Mouse (Mus musculus) intestine, embryonic 14.5 days (tissue): ENCODE data around the gene Wdr35. TPM values are rescaled to one million over a fixed set of nuclear protein-coding genes. Genes with fewer than 3 reads are reported as not detected.

ENCODE experiments used
- ATAC-seq: fragments of 200-750 bp; cut with Nextera tagmentation; replicated peaks from 2 replicates; pipeline ENCODE4 v1.8.0; 2017; ENCODE audit warnings: low read depth, moderate number of reproducible peaks, moderate TSS enrichment, moderate library complexity; ENCODE audit not compliant: low FRiP score, low TSS enrichment
- DNase-seq: peaks from one replicate; pipeline ENCODE4 v3.0.0-alpha.2; 2018; ENCODE audit warnings: low spot score
- H3K27ac ChIP-seq: fragments of 300-500 bp; sonication (generic); 2 replicates; pipeline ENCODE4 v1.5.1; 2014; ENCODE audit warnings: low read depth, mild to moderate bottlenecking, control low read depth
- H3K27me3 ChIP-seq: fragments of 300-500 bp; sonication (generic); replicated peaks from 2 replicates; pipeline ENCODE4 v1.6.1; 2014; ENCODE audit warnings: low read length, control low read depth; ENCODE audit not compliant: control insufficient read depth, insufficient read depth
- H3K36me3 ChIP-seq: fragments of 300-500 bp; sonication (generic); 2 replicates; pipeline ENCODE4 v1.6.1; 2014; ENCODE audit warnings: low read length, control low read depth; ENCODE audit not compliant: control insufficient read depth, insufficient read depth
- H3K4me1 ChIP-seq: fragments of 300-500 bp; sonication (generic); replicated peaks from 2 replicates; pipeline ENCODE4 v1.6.1; 2014; ENCODE audit warnings: low read length, control low read depth, mixed read lengths; ENCODE audit not compliant: control insufficient read depth, insufficient read depth
- H3K4me2 ChIP-seq: fragments of 300-500 bp; sonication (generic); 2 replicates; pipeline ENCODE4 v1.6.1; 2014; ENCODE audit warnings: low read length
- H3K4me3 ChIP-seq: fragments of 300-500 bp; sonication (generic); 2 replicates; pipeline ENCODE4 v1.5.1; 2014; ENCODE audit warnings: low read depth, low read length, control low read depth, mixed read lengths
- H3K9ac ChIP-seq: fragments of 300-500 bp; sonication (generic); 2 replicates; pipeline ENCODE4 v1.6.1; 2014; ENCODE audit warnings: mild to moderate bottlenecking, low read length
- H3K9me3 ChIP-seq: fragments of 300-500 bp; sonication (generic); 2 replicates; pipeline ENCODE4 v1.6.1; 2016; ENCODE audit warnings: low read length, control low read depth; ENCODE audit not compliant: control insufficient read depth
- WGBS: fragments of 180-500 bp; shearing (Covaris S2); extraction: QIAGEN DNeasy Blood & Tissue Kit; methylation state at CpG from one replicate; pipeline ENCODE4 v1.1.7; 2014; 5-methylcytosine and 5-hydroxymethylcytosine counted together
- polyA plus RNA-seq: library from polyadenylated mRNA; unstranded; fragments of >200 nt; fragmentation: Nextera tagmentation; extraction: Ambion mirVana; gene quantifications from 2 replicates; pipeline ENCODE4 v1.2.1, GENCODE M21; 2014

The Wdr35 gene
- polyA plus RNA-seq, 1 experiment from 2014 or later, result 13.2 TPM

GRCm38 (mm10) chr12:9071493-9071892, 97.8 kb downstream of the Wdr35 start:
- ATAC-seq (no peak; the same call in 1 of the 2 replicates), DNase-seq (no peak)
- Histone ChIP-seq H3K9ac (no peak overlapping the region), H3K4me3 (no peak overlapping the region), H3K9me3 (peaks cover 2% of the 10 kb centered on the region; the same call in 1 of the 2 replicates), H3K27ac (no peak overlapping the region), H3K36me3 (no peaks in the 10 kb centered on the region), H3K27me3 (no peaks in the 10 kb centered on the region), H3K4me2 (no peak overlapping the region), H3K4me1 (no peaks in the 10 kb centered on the region)
- 42% methylated on average over 4 of the region's 4 CpGs for WGBS

GRCm38 (mm10) chr12:9077554-9078125, 103.9 kb downstream of the Wdr35 start:
- WGBS, result 86% methylated on average over 3 of the region's 3 CpGs
- ATAC-seq, result no peak
- Histone ChIP-seq H3K9me3 (no peaks in the 10 kb centered on the region), H3K4me3 (no peak overlapping the region), H3K36me3 (no peaks in the 10 kb centered on the region), H3K4me1 (no peaks in the 10 kb centered on the region), H3K27ac (no peak overlapping the region), H3K27me3 (no peaks in the 10 kb centered on the region), H3K4me2 (no peak overlapping the region), H3K9ac (no peak overlapping the region)
- no peak for DNase-seq

Other genes starting within 250 kb of the Wdr35 start
- 93.8 and 96.9 TPM in 2 replicates for gene Sdc1, start 202.6 kb upstream of the Wdr35 start, polyA plus RNA-seq
- 185 and 204 TPM in 2 replicates for gene Laptm4a, start 52.2 kb upstream of the Wdr35 start, polyA plus RNA-seq
- gene Matn3, start 26.0 kb upstream of the Wdr35 start, polyA plus RNA-seq, result 0.19 and 0.28 TPM in 2 replicates
- 25.3 and 25.6 TPM in 2 replicates for gene Ttc32, start 56.1 kb downstream of the Wdr35 start, polyA plus RNA-seq